Mouse (Mus musculus) CH12.LX (cell line): ENCODE measurements at regions not wholly inside any gene's neighbourhood (a gene's known extent, or its start where the extent isn't known, plus 50 kb on each side); places are given as distances from the start of the nearest gene placed in this dataset.

Source experiments
- DNase-seq: peaks from one replicate; pipeline ENCODE4 v3.0.0-alpha.2; 2013; ENCODE audit errors: extremely low read depth
- H3K27ac ChIP-seq: 2 replicates; pipeline ENCODE4 v1.5.1; 2012; ENCODE audit warnings: low read depth, mild to moderate bottlenecking, control low read depth, moderate library complexity; ENCODE audit not compliant: insufficient read depth
- H3K27me3 ChIP-seq: replicated peaks from 2 replicates; pipeline ENCODE3; 2012; ENCODE audit warnings: inconsistent platforms
- H3K36me3 ChIP-seq, 2 experiments: replicated peaks in 1 of 2; 2 replicates each; pipeline versions ENCODE3 to v1.6.1; 2012; ENCODE audit warnings: inconsistent platforms in 1 of 2, low read length in 1 of 2, mild to moderate bottlenecking in 1 of 2, mixed read lengths in 1 of 2, moderate library complexity in 1 of 2; ENCODE audit not compliant: control insufficient read depth in 1 of 2, insufficient read depth in 1 of 2
- H3K4me1 ChIP-seq, 2 experiments: 2 replicates each; pipeline ENCODE4 v1.6.1; 2012; ENCODE audit warnings: inconsistent platforms in 1 of 2, moderate library complexity in 1 of 2; ENCODE audit not compliant: insufficient read depth in 2 of 2, control insufficient read depth in 1 of 2
- H3K4me2 ChIP-seq: 2 replicates; pipeline ENCODE4 v1.6.1; 2012; ENCODE audit warnings: low read depth, mild to moderate bottlenecking, control low read depth; ENCODE audit not compliant: poor library complexity, insufficient read depth, severe bottlenecking
- H3K4me3 ChIP-seq, 3 experiments: fragments of 150-350 bp in 1 of 3; sonication (generic) in 1 of 3; replicated peaks in 1 of 3; 2 replicates each; pipeline versions ENCODE3 to v1.5.1; 2011 to 2012; ENCODE audit warnings: low read depth in 2 of 3, low read length in 2 of 3, mild to moderate bottlenecking in 2 of 3, moderate library complexity in 2 of 3, control low read depth in 1 of 3, improper control_type of control experiment in 1 of 3, inconsistent platforms in 1 of 3, mixed read lengths in 1 of 3; ENCODE audit not compliant: poor library complexity in 1 of 3
- H3K79me2 ChIP-seq: replicated peaks from 2 replicates; pipeline ENCODE4 v1.6.1; 2012; ENCODE audit warnings: mild to moderate bottlenecking, moderate library complexity; ENCODE audit not compliant: control insufficient read depth, poor library complexity, insufficient read depth, severe bottlenecking; ENCODE audit errors: extremely low read depth
- H3K9ac ChIP-seq: 2 replicates; pipeline ENCODE4 v1.6.1; 2012; ENCODE audit warnings: low read depth, mild to moderate bottlenecking, control low read depth, moderate library complexity; ENCODE audit not compliant: insufficient read depth
- H3K9me3 ChIP-seq: replicated peaks from 2 replicates; pipeline ENCODE3; 2012; ENCODE audit warnings: low read length, inconsistent platforms, mixed read lengths
- CHD2 ChIP-seq: IDR thresholded peaks from 2 replicates; pipeline ENCODE4 v1.6.1; 2011; ENCODE audit warnings: low read length, improper control_type of control experiment
- CTCF ChIP-seq, 2 experiments: IDR thresholded peaks in 1 of 2; conservative IDR thresholded peaks in 1 of 2; 2 replicates each; pipeline ENCODE4 v1.5.1; 2011 to 2012; ENCODE audit warnings: low read depth in 2 of 2, low read length in 2 of 2, improper control_type of control experiment in 1 of 2, inconsistent platforms in 1 of 2, mild to moderate bottlenecking in 1 of 2, moderate library complexity in 1 of 2
- E2F4 ChIP-seq: IDR thresholded peaks from 2 replicates; pipeline ENCODE4 v1.6.1; 2011; ENCODE audit warnings: low read depth, low read length, improper control_type of control experiment; ENCODE audit not compliant: insufficient replicate concordance
- EP300 ChIP-seq: IDR thresholded peaks from 2 replicates; pipeline ENCODE4 v1.6.1; 2011; ENCODE audit warnings: low read length, improper control_type of control experiment
- HCFC1 ChIP-seq: IDR thresholded peaks from 2 replicates; pipeline ENCODE4 v1.6.1; 2012; ENCODE audit warnings: low read depth, mild to moderate bottlenecking, inconsistent platforms, low read length, improper control_type of control experiment
- IRF4 ChIP-seq: IDR thresholded peaks from 2 replicates; pipeline ENCODE4 v1.6.1; 2014; ENCODE audit warnings: low read depth, mild to moderate bottlenecking, inconsistent platforms, low read length, improper control_type of control experiment
- JUND ChIP-seq: conservative IDR thresholded peaks from 2 replicates; pipeline ENCODE4 v1.6.1; 2011; ENCODE audit warnings: low read depth, low read length, improper control_type of control experiment
- KAT2A ChIP-seq: IDR thresholded peaks from 2 replicates; pipeline ENCODE4 v1.6.1; 2012; ENCODE audit warnings: low read length, improper control_type of control experiment, inconsistent platforms; ENCODE audit not compliant: insufficient replicate concordance
- MAFK ChIP-seq: IDR thresholded peaks from 2 replicates; pipeline ENCODE4 v1.6.1; 2011; ENCODE audit warnings: low read length, improper control_type of control experiment; ENCODE audit not compliant: insufficient replicate concordance
- MAX ChIP-seq: IDR thresholded peaks from 2 replicates; pipeline ENCODE4 v1.6.1; 2011; ENCODE audit warnings: low read length, improper control_type of control experiment
- MAZ ChIP-seq: IDR thresholded peaks from 2 replicates; pipeline ENCODE4 v1.6.1; 2012; ENCODE audit warnings: low read depth, mild to moderate bottlenecking, inconsistent platforms, low read length, improper control_type of control experiment, moderate library complexity
- MEF2A ChIP-seq: IDR thresholded peaks from 2 replicates; pipeline ENCODE4 v1.6.1; 2014; ENCODE audit warnings: low read depth, mild to moderate bottlenecking, inconsistent platforms, low read length, improper control_type of control experiment, borderline replicate concordance
- MXI1 ChIP-seq: IDR thresholded peaks from 2 replicates; pipeline ENCODE4 v1.6.1; 2011; ENCODE audit warnings: mild to moderate bottlenecking, low read depth, low read length, improper control_type of control experiment
- NRF1 ChIP-seq: IDR thresholded peaks from 2 replicates; pipeline ENCODE4 v1.6.1; 2014; ENCODE audit warnings: low read depth, mild to moderate bottlenecking, inconsistent platforms, low read length, improper control_type of control experiment, moderate library complexity
- POLR2A ChIP-seq: IDR thresholded peaks from 2 replicates; pipeline ENCODE4 v1.6.1; 2011; ENCODE audit warnings: low read depth, mild to moderate bottlenecking, improper control_type of control experiment, low read length
- POLR2AphosphoS2 ChIP-seq: IDR thresholded peaks from 2 replicates; pipeline ENCODE4 v1.6.1; 2011; ENCODE audit warnings: low read depth, low read length, improper control_type of control experiment
- RAD21 ChIP-seq: IDR thresholded peaks from 2 replicates; pipeline ENCODE4 v1.6.1; 2011; ENCODE audit warnings: low read depth, mild to moderate bottlenecking, low read length, improper control_type of control experiment, moderate library complexity
- RCOR1 ChIP-seq: conservative IDR thresholded peaks from 2 replicates; pipeline ENCODE4 v1.6.1; 2012; ENCODE audit warnings: low read depth, mild to moderate bottlenecking, inconsistent platforms, low read length, improper control_type of control experiment
- SIN3A ChIP-seq: IDR thresholded peaks from 2 replicates; pipeline ENCODE4 v1.6.1; 2012; ENCODE audit warnings: low read length, improper control_type of control experiment, inconsistent platforms
- TBP ChIP-seq: conservative IDR thresholded peaks from 2 replicates; pipeline ENCODE4 v1.6.1; 2011; ENCODE audit warnings: low read depth, low read length, improper control_type of control experiment
- UBTF ChIP-seq: IDR thresholded peaks from 2 replicates; pipeline ENCODE4 v1.6.1; 2012; ENCODE audit warnings: low read depth, mild to moderate bottlenecking, inconsistent platforms, low read length, improper control_type of control experiment, moderate library complexity
- USF1 ChIP-seq: IDR thresholded peaks from 2 replicates; pipeline ENCODE4 v1.6.1; 2014; ENCODE audit warnings: low read depth, mild to moderate bottlenecking, inconsistent platforms, low read length, improper control_type of control experiment
- USF2 ChIP-seq: conservative IDR thresholded peaks from 2 replicates; pipeline ENCODE4 v1.6.1; 2011; ENCODE audit warnings: low read depth, low read length, improper control_type of control experiment
- ZKSCAN1 ChIP-seq: IDR thresholded peaks from 2 replicates; pipeline ENCODE4 v1.6.1; 2012; ENCODE audit warnings: low read depth, inconsistent platforms, low read length, improper control_type of control experiment, borderline replicate concordance
- dilution Hi-C: fragments of 300-500 bp; cut with MboI; formaldehyde crosslinking; loops from 2 replicates; pipeline ENCODE4 v1.14.3; 2020; ENCODE audit warnings: low sequenced_read_pairs; ENCODE audit not compliant: extremely low pct_unique_long_range_greater_than_20kb, extremely low pct_ligation_motif_present
- in situ Hi-C: fragments of 300-500 bp; cut with MboI; formaldehyde crosslinking; loops from 3 replicates; pipeline ENCODE4 v1.14.3; 2019; ENCODE audit warnings: low sequenced_read_pairs, low pct_ligation_motif_present, low pct_unique_long_range_greater_than_20kb, mixed read lengths

DNA sequence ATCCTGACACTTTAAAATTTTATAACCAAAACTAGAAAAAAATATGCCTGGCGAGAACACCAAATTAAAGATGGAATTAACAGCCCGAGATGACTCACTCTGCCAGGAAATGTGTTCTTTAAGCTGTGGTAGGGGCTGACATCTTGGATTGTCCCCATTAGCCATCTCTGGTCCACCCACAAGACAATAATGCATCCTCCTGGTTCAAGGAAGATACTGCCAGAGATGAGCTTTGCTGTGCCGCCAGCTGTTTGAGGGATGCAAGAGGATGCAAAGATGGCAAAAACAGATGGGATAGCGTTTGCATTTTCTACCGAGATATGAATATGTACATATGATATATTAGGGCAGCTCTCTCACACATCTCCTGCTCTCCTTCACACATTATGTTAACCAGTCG, 382.3 kb upstream of the Pkn2 start:
- TF ChIP-seq USF1 (no peak), HCFC1 (no peak), POLR2A (no peak), MAFK (no peak), IRF4 (no peak), NRF1 (no peak), CHD2 (no peak), TBP (no peak), EP300 (no peak), UBTF (no peak)
- Histone ChIP-seq H3K4me1 (no peaks in the 10 kb centered on the region), H3K27me3 (no peaks in the 10 kb centered on the region), H3K4me2 (no peak overlapping the region), H3K9ac (no peak overlapping the region), H3K27ac (no peak overlapping the region), H3K9me3 (no peaks in the 10 kb centered on the region), H3K4me3 (no peak overlapping the region), H3K79me2 (no peaks in the 10 kb centered on the region), H3K36me3 (no peaks in the 10 kb centered on the region)
- DNase-seq: no peak
- in situ Hi-C loops: no loop called here
- dilution Hi-C loops: no loop called here

DNA sequence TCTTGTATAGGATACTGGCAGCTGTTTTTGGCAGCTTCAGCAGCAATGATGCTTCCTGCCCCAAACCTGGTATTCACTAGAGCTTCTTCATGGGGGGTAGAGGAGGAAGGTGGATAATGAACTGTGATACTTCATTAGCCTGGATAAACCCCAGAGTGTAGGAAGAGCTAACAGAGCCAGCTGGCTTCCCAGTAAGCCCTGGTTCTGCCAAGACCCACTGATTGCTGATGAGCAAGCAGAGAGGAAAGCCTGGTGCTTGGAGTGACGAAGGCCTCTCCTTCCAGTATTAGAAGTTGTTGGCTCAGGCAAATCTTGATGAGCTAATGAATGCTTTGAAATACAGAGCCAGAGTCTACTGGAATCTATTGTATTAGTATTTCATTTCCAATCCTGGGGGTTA, 370.8 kb upstream of the Pkn2 start:
- Histone ChIP-seq H3K9ac (no peak overlapping the region), H3K27me3 (no peaks in the 10 kb centered on the region), H3K36me3 (no peaks in the 10 kb centered on the region), H3K79me2 (no peaks in the 10 kb centered on the region), H3K4me1 (peaks cover 0 to 5% of the 10 kb centered on the region in 2 experiments; a peak in 1 of 4 replicates), H3K27ac (no peak overlapping the region), H3K4me2 (no peak overlapping the region), H3K4me3 (no peak overlapping the region), H3K9me3 (no peaks in the 10 kb centered on the region)
- dilution Hi-C loops: no loop called here
- in situ Hi-C loops: no loop called here
- TF ChIP-seq MAZ (no peak), TBP (no peak), KAT2A (no peak), MAX (no peak), SIN3A (no peak), EP300 (no peak), CHD2 (no peak), MEF2A (no peak), POLR2AphosphoS2 (no peak), JUND (no peak), CTCF (conservative IDR thresholded peaks at IDR 0.05 in 1 of 2, IDR thresholded peaks at IDR 0.05 in 1 of 2; ENCODE audit: low read depth in 2 of 2, low read length in 2 of 2) (no peak), ZKSCAN1 (no peak), USF2 (no peak), RAD21 (no peak), E2F4 (no peak), RCOR1 (no peak), MXI1 (no peak)
- DNase-seq: no peak
